Mouse (Mus musculus): ENCODE measurements around the gene Igfbp6. TPM values are rescaled to one million over a fixed set of nuclear protein-coding genes. Genes with fewer than 3 reads are reported as not detected.

The Igfbp6 gene
- polyA plus RNA-seq, 1 experiment from 2014 or later, result not detected

Other genes with a start within 250 kb of the Igfbp6 start
- gene Krt4, start 219.6 kb upstream of the Igfbp6 start, polyA plus RNA-seq (2014; fragmentation: Nextera tagmentation; extraction: Ambion mirVana), result not detected in 2 replicates
- gene Krt79, start 204.0 kb upstream of the Igfbp6 start, polyA plus RNA-seq (2014; fragmentation: Nextera tagmentation; extraction: Ambion mirVana), result 0.12 TPM in 1 of 2 replicates, not detected in the other
- gene Krt78, start 190.1 kb upstream of the Igfbp6 start, polyA plus RNA-seq (2014; fragmentation: Nextera tagmentation; extraction: Ambion mirVana), result not detected in 2 replicates
- gene Krt8, start 139.9 kb upstream of the Igfbp6 start, polyA plus RNA-seq (2014; fragmentation: Nextera tagmentation; extraction: Ambion mirVana), result 16.2 and 19.2 TPM in 2 replicates
- 12.0 and 13.6 TPM in 2 replicates for gene Krt18, start 116.2 kb upstream of the Igfbp6 start, polyA plus RNA-seq (2014; fragmentation: Nextera tagmentation; extraction: Ambion mirVana)
- 122 and 129 TPM in 2 replicates for gene Eif4b, start 70.6 kb upstream of the Igfbp6 start, polyA plus RNA-seq (2014; fragmentation: Nextera tagmentation; extraction: Ambion mirVana)
- 8.8 and 10.5 TPM in 2 replicates for gene Tns2, start 43.9 kb upstream of the Igfbp6 start, polyA plus RNA-seq (2014; fragmentation: Nextera tagmentation; extraction: Ambion mirVana)
- 12.0 and 12.1 TPM in 2 replicates for gene Spryd3, start 8.1 kb upstream of the Igfbp6 start, polyA plus RNA-seq (2014; fragmentation: Nextera tagmentation; extraction: Ambion mirVana)
- not detected in 2 replicates for gene Soat2, start 6.2 kb downstream of the Igfbp6 start, polyA plus RNA-seq (2014; fragmentation: Nextera tagmentation; extraction: Ambion mirVana)
- gene Zfp740, start 58.9 kb downstream of the Igfbp6 start, polyA plus RNA-seq (2014; fragmentation: Nextera tagmentation; extraction: Ambion mirVana), result 79.8 and 80.7 TPM in 2 replicates
- gene Csad, start 60.4 kb downstream of the Igfbp6 start, polyA plus RNA-seq (2014; fragmentation: Nextera tagmentation; extraction: Ambion mirVana), result 38.2 and 39.2 TPM in 2 replicates
- gene Itgb7, start 87.6 kb downstream of the Igfbp6 start, polyA plus RNA-seq (2014; fragmentation: Nextera tagmentation; extraction: Ambion mirVana), result 0.76 and 1.1 TPM in 2 replicates
- gene Rarg, start 113.2 kb downstream of the Igfbp6 start, polyA plus RNA-seq (2014; fragmentation: Nextera tagmentation; extraction: Ambion mirVana), result 19.3 and 19.7 TPM in 2 replicates
- gene Gm9918, start 126.2 kb downstream of the Igfbp6 start, polyA plus RNA-seq (2014; fragmentation: Nextera tagmentation; extraction: Ambion mirVana), result 0.21 and 0.48 TPM in 2 replicates
- gene Mfsd5, start 135.1 kb downstream of the Igfbp6 start, polyA plus RNA-seq (2014; fragmentation: Nextera tagmentation; extraction: Ambion mirVana), result 55.6 and 64.7 TPM in 2 replicates
- 58.3 and 60.3 TPM in 2 replicates for gene Espl1, start 151.9 kb downstream of the Igfbp6 start, polyA plus RNA-seq (2014; fragmentation: Nextera tagmentation; extraction: Ambion mirVana)
- 357 and 374 TPM in 2 replicates for gene Pfdn5, start 181.8 kb downstream of the Igfbp6 start, polyA plus RNA-seq (2014; fragmentation: Nextera tagmentation; extraction: Ambion mirVana)
- 113 and 124 TPM in 2 replicates for gene Myg1, start 187.3 kb downstream of the Igfbp6 start, polyA plus RNA-seq (2014; fragmentation: Nextera tagmentation; extraction: Ambion mirVana)
- gene Aaas, start 206.4 kb downstream of the Igfbp6 start, polyA plus RNA-seq (2014; fragmentation: Nextera tagmentation; extraction: Ambion mirVana), result 103 and 114 TPM in 2 replicates
- gene Sp7, start 222.8 kb downstream of the Igfbp6 start, polyA plus RNA-seq (2014; fragmentation: Nextera tagmentation; extraction: Ambion mirVana), result 0.20 and 0.52 TPM in 2 replicates